Mouse (Mus musculus) forebrain, embryonic 16.5 days (tissue): ENCODE measurements around the gene Gm11011. TPM values are rescaled to one million over a fixed set of nuclear protein-coding genes. Genes with fewer than 3 reads are reported as not detected.
"Not testable (repeated sequence)": the region's sequence is repeated elsewhere in the genome, so short reads cannot be mapped to it uniquely, and the experiment has no call there.

Source experiments
- ATAC-seq: fragments of 200-750 bp; cut with Nextera tagmentation; 2 replicates; pipeline ENCODE4 v1.8.0; 2017; ENCODE audit warnings: mild to moderate bottlenecking, moderate library complexity
- H3K27ac ChIP-seq: fragments of 300-500 bp; sonication (generic); 2 replicates; pipeline ENCODE4 v1.5.1; 2014; ENCODE audit warnings: low read length, control low read depth
- H3K27me3 ChIP-seq: fragments of 300-500 bp; sonication (generic); replicated peaks from 2 replicates; pipeline ENCODE4 v1.6.1; 2014; ENCODE audit warnings: low read length; ENCODE audit not compliant: control insufficient read depth, insufficient read depth
- H3K36me3 ChIP-seq: fragments of 300-500 bp; sonication (generic); 2 replicates; pipeline ENCODE4 v1.6.1; 2014; ENCODE audit not compliant: control insufficient read depth, insufficient read depth
- H3K4me1 ChIP-seq: fragments of 300-500 bp; sonication (generic); replicated peaks from 2 replicates; pipeline ENCODE4 v1.6.1; 2014; ENCODE audit warnings: low read length; ENCODE audit not compliant: control insufficient read depth, insufficient read depth
- H3K4me2 ChIP-seq: fragments of 300-500 bp; sonication (generic); 2 replicates; pipeline ENCODE4 v1.6.1; 2014; ENCODE audit warnings: mild to moderate bottlenecking, low read length, control low read depth
- H3K4me3 ChIP-seq: fragments of 300-500 bp; sonication (generic); replicated peaks from 2 replicates; pipeline ENCODE4 v1.5.1; 2014; ENCODE audit warnings: mild to moderate bottlenecking, low read length, control low read depth
- H3K9ac ChIP-seq: fragments of 300-500 bp; sonication (generic); replicated peaks from 2 replicates; pipeline ENCODE4 v1.6.1; 2014; ENCODE audit warnings: low read depth, low read length, control low read depth
- H3K9me3 ChIP-seq: fragments of 300-500 bp; sonication (generic); 2 replicates; pipeline ENCODE4 v1.6.1; 2016; ENCODE audit warnings: low read length; ENCODE audit not compliant: control insufficient read depth
- WGBS: fragments of 180-500 bp; shearing (Covaris S2); extraction: QIAGEN DNeasy Blood & Tissue Kit; methylation state at CpG from one replicate; pipeline ENCODE4 v1.1.7; 2014; 5-methylcytosine and 5-hydroxymethylcytosine counted together
- polyA plus RNA-seq: library from polyadenylated mRNA; unstranded; fragments of >200 nt; fragmentation: Nextera tagmentation; extraction: Ambion mirVana; gene quantifications from 2 replicates; pipeline ENCODE4 v1.2.1, GENCODE M21; 2015

The Gm11011 gene
- polyA plus RNA-seq = not detected in 2 replicates

DNA sequence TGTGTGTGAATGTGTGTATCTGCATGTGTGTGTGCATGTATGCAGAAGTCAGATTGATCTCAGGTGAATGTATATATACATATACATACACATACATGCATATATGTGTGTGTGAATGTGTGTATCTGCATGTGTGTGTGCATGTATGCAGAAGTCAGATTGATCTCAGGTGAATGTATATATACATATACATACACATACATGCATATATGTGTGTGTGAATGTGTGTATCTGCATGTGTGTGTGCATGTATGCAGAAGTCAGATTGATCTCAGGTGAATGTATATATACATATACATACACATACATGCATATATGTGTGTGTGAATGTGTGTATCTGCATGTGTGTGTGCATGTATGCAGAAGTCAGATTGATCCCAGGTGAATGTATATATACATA is at the start of gene Gm11011:
Gm11011 (minus strand) TSS at position 101 of the 400 bp plus-strand sequence.
- H3K9me3 ChIP-seq, H3K4me1 ChIP-seq, H3K9ac ChIP-seq, H3K27ac ChIP-seq, H3K27me3 ChIP-seq, H3K4me2 ChIP-seq, H3K4me3 ChIP-seq, ATAC-seq, H3K36me3 ChIP-seq: not testable (repeated sequence)

GRCm38 (mm10) chr2:169636414-169636813 is 48.9 kb upstream of the Gm11011 start:
- no peaks in the 10 kb centered on the region for H3K36me3 ChIP-seq
- peaks cover 20% of the 10 kb centered on the region for H3K4me1 ChIP-seq
- no peak overlapping the region for H3K9ac ChIP-seq
- peaks cover 2% of the 10 kb centered on the region; the same call in 1 of the 2 replicates for H3K27me3 ChIP-seq
- no peaks in the 10 kb centered on the region for H3K9me3 ChIP-seq
- 86% methylated on average over 4 of the region's 4 CpGs for WGBS
- H3K27ac ChIP-seq = no peak overlapping the region
- H3K4me2 ChIP-seq = no peak overlapping the region; the same call in 1 of the 2 replicates
- no peak overlapping the region for H3K4me3 ChIP-seq
- ATAC-seq = no peak

GRCm38 (mm10) chr2:169635428-169635827 is 47.9 kb upstream of the Gm11011 start:
- Histone ChIP-seq H3K36me3 (no peaks in the 10 kb centered on the region), H3K9ac (no peak overlapping the region), H3K27me3 (peaks cover 2% of the 10 kb centered on the region; the same call in 1 of the 2 replicates), H3K4me2 (peak overlapping the region; percentile 72), H3K4me3 (peak overlapping the region; percentile 48), H3K27ac (no peak overlapping the region), H3K9me3 (no peaks in the 10 kb centered on the region), H3K4me1 (peaks cover 20% of the 10 kb centered on the region)
- no peak for ATAC-seq
- WGBS = 29% methylated on average over 7 of the region's 7 CpGs

DNA sequence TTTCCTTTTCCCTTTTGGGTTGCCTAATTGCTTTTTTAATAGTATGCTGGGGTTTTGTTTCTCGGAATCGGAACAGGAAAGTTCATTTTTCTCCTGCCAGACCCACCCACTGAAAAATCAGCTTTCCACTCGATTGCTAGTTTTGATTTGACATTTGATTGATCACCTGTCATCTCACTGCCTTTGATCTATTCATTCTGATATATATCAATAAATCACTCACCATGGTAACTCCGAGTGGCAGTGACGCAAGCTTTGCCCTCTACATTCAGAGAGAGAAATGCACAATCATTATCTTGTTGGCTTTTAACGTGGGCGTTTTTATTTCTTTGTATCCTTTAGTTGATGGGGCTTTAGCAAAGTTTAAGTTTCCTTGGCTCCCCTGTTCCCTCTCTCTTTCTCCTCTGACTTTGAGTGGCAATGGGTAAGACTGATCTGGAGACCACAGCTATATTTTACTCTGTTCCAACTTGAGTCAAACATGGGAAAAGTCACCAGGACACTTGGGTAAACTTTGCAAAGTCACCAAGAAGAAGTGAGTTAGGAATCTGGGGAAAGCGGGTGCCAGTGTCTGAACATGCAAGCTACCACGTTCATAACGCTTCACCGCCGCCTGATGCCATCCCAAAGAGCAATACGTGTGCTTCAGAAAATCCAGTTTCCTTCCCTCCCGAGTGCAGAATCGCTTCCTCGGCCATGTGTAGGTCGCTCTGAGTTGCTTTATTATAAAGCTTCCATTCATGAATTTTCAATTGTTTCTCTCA is 47.3 kb upstream of the Gm11011 start:
- Histone ChIP-seq H3K4me3 (peak overlapping the region; percentile 48), H3K27ac (no peak overlapping the region), H3K9ac (no peak overlapping the region), H3K4me1 (peaks cover 20% of the 10 kb centered on the region), H3K36me3 (no peaks in the 10 kb centered on the region), H3K4me2 (peak overlapping the region; percentile 72), H3K27me3 (peaks cover 2% of the 10 kb centered on the region; the same call in 1 of the 2 replicates), H3K9me3 (no peaks in the 10 kb centered on the region)
- no peak for ATAC-seq
- WGBS = 44% methylated on average over 17 of the region's 17 CpGs

GRCm38 (mm10) chr2:169633491-169634289 is 46.1 kb upstream of the Gm11011 start:
- under 1% methylated on average over 38 of the region's 38 CpGs for WGBS

GRCm38 (mm10) chr2:169632338-169633151 is 45.0 kb upstream of the Gm11011 start, which contains the start of gene Tshz2:
TSS of gene Tshz2 (plus strand) at chr2:169633013.
- H3K27me3 ChIP-seq = peaks cover 2% of the 10 kb centered on the region; the same call in 1 of the 2 replicates
- peak; percentile 80 for ATAC-seq
- H3K36me3 ChIP-seq = no peaks in the 10 kb centered on the region
- H3K9me3 ChIP-seq = no peaks in the 10 kb centered on the region
- 0% methylated on average over 22 of the region's 22 CpGs for WGBS
- H3K4me2 ChIP-seq = peak within 1 kb of the TSS; percentile 72
- peaks cover 20% of the 10 kb centered on the region for H3K4me1 ChIP-seq
- H3K27ac ChIP-seq = peak within 1 kb of the TSS; percentile 0
- H3K9ac ChIP-seq = peak within 1 kb of the TSS; percentile 53
- peak within 1 kb of the TSS; percentile 48 for H3K4me3 ChIP-seq

More at GRCm38 (mm10) chr2:169633491-169634289, 46.1 kb upstream of the Gm11011 start:
- H3K36me3 ChIP-seq = no peaks in the 10 kb centered on the region
- H3K27ac ChIP-seq = peak overlapping the region; percentile 0; the same call in 1 of the 2 replicates
- no peaks in the 10 kb centered on the region for H3K9me3 ChIP-seq
- peak overlapping the region; percentile 48 for H3K4me3 ChIP-seq
- H3K4me2 ChIP-seq = peak overlapping the region; percentile 72
- ATAC-seq = peak; percentile 51
- peak overlapping the region; percentile 53 for H3K9ac ChIP-seq
- peaks cover 20% of the 10 kb centered on the region for H3K4me1 ChIP-seq
- peaks cover 2% of the 10 kb centered on the region; the same call in 1 of the 2 replicates for H3K27me3 ChIP-seq

DNA sequence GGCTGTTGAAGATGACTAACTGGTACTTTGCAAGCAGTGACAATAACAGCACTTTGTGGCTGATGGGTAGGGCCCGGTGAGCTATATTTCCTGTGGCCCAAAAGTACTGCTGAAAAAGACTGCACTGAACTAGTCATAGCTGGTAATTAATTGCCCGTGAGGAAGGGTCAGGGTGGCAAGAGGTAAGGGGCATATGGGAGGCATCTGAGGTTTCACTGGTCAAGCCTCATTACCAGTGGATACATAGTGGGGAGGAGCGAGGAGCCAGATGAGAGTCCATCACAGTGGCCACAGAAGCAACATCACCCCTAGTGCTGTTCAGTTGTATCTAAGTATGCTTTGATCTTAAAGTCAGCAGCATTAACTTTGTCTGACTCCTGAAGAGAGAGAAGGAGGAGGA is 42.5 kb upstream of the Gm11011 start:
- H3K27ac ChIP-seq = no peak overlapping the region
- H3K27me3 ChIP-seq = 0 out of 2 replicates have a peak, but pooled peaks cover 2% of the 10 kb centered on the region
- no peak overlapping the region for H3K9ac ChIP-seq
- WGBS = 95% methylated on average over 3 of the region's 3 CpGs
- no peaks in the 10 kb centered on the region for H3K36me3 ChIP-seq
- no peaks in the 10 kb centered on the region for H3K9me3 ChIP-seq
- no peak for ATAC-seq
- no peak overlapping the region for H3K4me3 ChIP-seq
- H3K4me1 ChIP-seq = peaks cover 16% of the 10 kb centered on the region
- H3K4me2 ChIP-seq = no peak overlapping the region

DNA sequence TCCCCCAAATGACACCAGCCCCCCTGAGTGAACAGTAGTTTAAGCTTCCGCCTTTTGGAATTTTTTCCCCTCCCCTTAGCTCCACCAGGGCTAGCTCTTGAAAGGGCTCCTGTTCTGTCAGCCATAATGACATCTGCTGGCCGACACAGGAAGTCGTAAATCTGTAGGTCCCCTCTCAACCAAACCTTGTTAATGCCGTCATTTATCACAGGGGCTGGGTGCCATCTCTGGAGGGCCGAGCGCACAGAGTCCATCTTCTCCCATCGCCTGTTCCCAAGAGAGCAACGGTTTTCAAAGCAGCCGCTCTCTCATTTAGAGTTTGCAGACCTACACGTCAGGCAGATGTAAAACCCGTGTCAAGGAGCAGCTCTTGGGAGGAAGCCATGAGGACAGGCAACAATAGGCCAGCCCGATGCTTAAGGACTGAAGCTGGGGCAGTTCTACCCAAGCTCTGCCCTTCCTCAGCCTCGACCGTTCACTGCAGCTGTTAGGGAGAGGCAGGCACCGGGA is 33.7 kb upstream of the Gm11011 start:
- Histone ChIP-seq H3K9ac (no peak overlapping the region), H3K27me3 (no peaks in the 10 kb centered on the region), H3K9me3 (no peaks in the 10 kb centered on the region), H3K4me1 (peaks cover 6% of the 10 kb centered on the region), H3K36me3 (no peaks in the 10 kb centered on the region), H3K27ac (no peak overlapping the region), H3K4me3 (no peak overlapping the region), H3K4me2 (peak overlapping the region; percentile 16; the same call in 1 of the 2 replicates)
- 48% methylated on average over 15 of the region's 15 CpGs for WGBS
- no peak for ATAC-seq
